Mouse (Mus musculus) myocyte (in vitro differentiated cells): ENCODE data around the gene Ubc. TPM values are rescaled to one million over a fixed set of nuclear protein-coding genes. Genes with fewer than 3 reads are reported as not detected.

Source experiments
- H3K27me3 ChIP-seq: one replicate; pipeline ENCODE4 v1.6.1; 2011; ENCODE audit not compliant: control insufficient read depth, insufficient read depth, insufficient read length
- H3K36me3 ChIP-seq: one replicate; pipeline ENCODE4 v1.6.1; 2011; ENCODE audit not compliant: control insufficient read depth, insufficient read depth
- H3K4me2 ChIP-seq: one replicate; pipeline ENCODE4 v1.6.1; 2011; ENCODE audit warnings: low read depth, control low read depth
- H3K4me3 ChIP-seq: one replicate; pipeline ENCODE4 v1.5.1; 2011; ENCODE audit warnings: mild to moderate bottlenecking, control low read depth, moderate library complexity
- H3K79me2 ChIP-seq: one replicate; pipeline ENCODE4 v1.6.1; 2011; ENCODE audit not compliant: control insufficient read depth, insufficient read depth
- H3ac ChIP-seq: one replicate; pipeline ENCODE4 v1.6.1; 2011; ENCODE audit not compliant: control insufficient read depth, insufficient read length
- CEBPB ChIP-seq: IDR thresholded peaks from 2 replicates; pipeline ENCODE4 v1.6.1; 2011; ENCODE audit warnings: mild to moderate bottlenecking, moderate library complexity; ENCODE audit not compliant: poor library complexity, insufficient read depth, severe bottlenecking
- E2F4 ChIP-seq: IDR thresholded peaks from one replicate; pipeline ENCODE4 v1.6.1; 2011; ENCODE audit warnings: mild to moderate bottlenecking, control low read depth, moderate library complexity; ENCODE audit not compliant: insufficient read depth
- MAX ChIP-seq: IDR thresholded peaks from one replicate; pipeline ENCODE4 v1.6.1; 2011; ENCODE audit warnings: low read depth, mild to moderate bottlenecking, control low read depth
- MYOD1 ChIP-seq, 3 experiments: IDR thresholded peaks; one replicate each; pipeline ENCODE4 v1.6.1; 2011; ENCODE audit warnings: control low read depth in 2 of 3, low read depth in 2 of 3, mild to moderate bottlenecking in 2 of 3, moderate library complexity in 1 of 3; ENCODE audit not compliant: insufficient read length in 2 of 3, control insufficient read depth in 1 of 3
- MYOG ChIP-seq, 3 experiments: IDR thresholded peaks; one replicate each; pipeline ENCODE4 v1.6.1; 2011; ENCODE audit warnings: control low read depth in 2 of 3, low read depth in 2 of 3, mild to moderate bottlenecking in 2 of 3; ENCODE audit not compliant: insufficient read length in 2 of 3, control insufficient read depth in 1 of 3, insufficient read depth in 1 of 3
- POLR2A ChIP-seq: IDR thresholded peaks from one replicate; pipeline ENCODE4 v1.6.1; 2011; ENCODE audit warnings: low read depth, mild to moderate bottlenecking, control low read depth, moderate library complexity; ENCODE audit not compliant: insufficient read length
- POLR2AphosphoS2 ChIP-seq: IDR thresholded peaks from one replicate; pipeline ENCODE4 v1.6.1; 2011; ENCODE audit warnings: low read depth, control low read depth; ENCODE audit not compliant: insufficient read length
- REST ChIP-seq: IDR thresholded peaks from one replicate; pipeline ENCODE4 v1.6.1; 2011; ENCODE audit warnings: mild to moderate bottlenecking, control low read depth, moderate library complexity; ENCODE audit not compliant: insufficient read depth, insufficient read length
- SRF ChIP-seq: IDR thresholded peaks from one replicate; pipeline ENCODE4 v1.6.1; 2011; ENCODE audit warnings: low read depth; ENCODE audit not compliant: control insufficient read depth, insufficient read length
- TCF12 ChIP-seq: IDR thresholded peaks from one replicate; pipeline ENCODE4 v1.6.1; 2011; ENCODE audit warnings: mild to moderate bottlenecking, control low read depth; ENCODE audit not compliant: poor library complexity, insufficient read depth, severe bottlenecking
- TCF3 ChIP-seq: IDR thresholded peaks from one replicate; pipeline ENCODE4 v1.6.1; 2011; ENCODE audit warnings: low read depth, control low read depth; ENCODE audit not compliant: insufficient read length
- USF1 ChIP-seq: IDR thresholded peaks from one replicate; pipeline ENCODE4 v1.6.1; 2011; ENCODE audit warnings: low read depth, mild to moderate bottlenecking, control low read depth, moderate library complexity
- polyA plus RNA-seq: library from polyadenylated mRNA; unstranded; fragments of >200 nt; fragmentation: generic; extraction: Trizol; gene quantifications from one replicate; pipeline ENCODE4 v1.2.1, GENCODE M21; 2012; ENCODE audit warnings: missing spikeins

Ubc gene
- polyA plus RNA-seq, 1 experiment = 878 TPM

DNA sequence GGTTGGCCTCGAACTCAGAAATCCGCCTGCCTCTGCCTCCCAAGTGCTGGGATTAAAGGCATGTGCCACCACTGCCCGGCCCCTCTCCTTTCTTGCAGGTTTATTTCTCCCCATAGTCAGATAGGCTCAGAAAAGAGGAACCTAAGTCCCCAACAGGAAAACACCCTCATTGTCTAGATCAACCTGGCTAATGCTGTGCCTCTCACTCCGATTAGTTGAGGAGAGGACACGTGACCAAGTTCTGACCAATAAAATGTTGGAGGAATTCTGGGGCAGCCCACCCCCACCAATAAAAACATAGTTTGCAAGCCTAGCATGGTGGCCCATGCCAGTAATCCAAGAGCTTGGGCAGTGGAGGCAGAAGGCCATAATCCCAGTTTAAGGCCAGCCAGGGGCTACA lies 38.1 kb downstream of the Ubc start:
- Histone ChIP-seq H3K36me3 (no peaks in the 10 kb centered on the region), H3ac (no peak overlapping the region), H3K27me3 (no peaks in the 10 kb centered on the region), H3K4me2 (no peak overlapping the region), H3K79me2 (no peaks in the 10 kb centered on the region), H3K4me3 (no peak overlapping the region)
- TF ChIP-seq REST (no peak), USF1 (no peak), SRF (no peak), TCF3 (no peak), POLR2AphosphoS2 (no peak), CEBPB (no peak), MYOG (IDR thresholded peaks at IDR 0.05; ENCODE audit: control insufficient read depth in 1 of 3, insufficient read depth in 1 of 3, insufficient read length in 2 of 3, low read depth in 2 of 3) (no peak), E2F4 (no peak), MAX (no peak), POLR2A (no peak), MYOD1 (IDR thresholded peaks at IDR 0.05; ENCODE audit: control insufficient read depth in 1 of 3, insufficient read length in 2 of 3, low read depth in 2 of 3) (no peak), TCF12 (no peak)

DNA sequence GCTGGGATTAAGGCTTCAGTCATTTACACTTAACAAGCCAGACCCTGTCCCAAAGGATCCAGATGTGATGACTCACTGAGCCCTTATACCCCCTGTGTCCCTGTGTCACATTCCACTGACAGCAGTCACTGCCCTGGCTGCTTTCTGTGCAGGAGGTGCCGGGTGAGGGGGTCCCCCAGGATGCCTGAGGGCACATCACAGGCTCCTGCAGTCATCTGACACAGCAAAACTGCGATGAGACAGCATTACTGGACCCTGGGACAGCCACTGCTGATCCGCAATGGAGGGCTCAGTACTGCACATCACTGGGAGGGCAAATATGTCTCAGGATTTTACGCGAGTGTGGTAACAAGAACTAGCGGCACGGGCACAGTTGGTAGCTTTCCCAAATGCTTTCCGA lies 38.9 kb downstream of the Ubc start:
- TF ChIP-seq USF1 (no peak), SRF (no peak), TCF3 (no peak), MYOD1 (IDR thresholded peaks at IDR 0.05; ENCODE audit: control insufficient read depth in 1 of 3, insufficient read length in 2 of 3, low read depth in 2 of 3) (no peak), E2F4 (no peak), MAX (no peak), TCF12 (no peak), CEBPB (no peak), POLR2A (no peak), REST (no peak), POLR2AphosphoS2 (no peak), MYOG (IDR thresholded peaks at IDR 0.05; ENCODE audit: control insufficient read depth in 1 of 3, insufficient read depth in 1 of 3, insufficient read length in 2 of 3, low read depth in 2 of 3) (no peak)
- Histone ChIP-seq H3K36me3 (no peaks in the 10 kb centered on the region), H3ac (no peak overlapping the region), H3K79me2 (no peaks in the 10 kb centered on the region), H3K27me3 (no peaks in the 10 kb centered on the region), H3K4me3 (no peak overlapping the region), H3K4me2 (no peak overlapping the region)

DNA sequence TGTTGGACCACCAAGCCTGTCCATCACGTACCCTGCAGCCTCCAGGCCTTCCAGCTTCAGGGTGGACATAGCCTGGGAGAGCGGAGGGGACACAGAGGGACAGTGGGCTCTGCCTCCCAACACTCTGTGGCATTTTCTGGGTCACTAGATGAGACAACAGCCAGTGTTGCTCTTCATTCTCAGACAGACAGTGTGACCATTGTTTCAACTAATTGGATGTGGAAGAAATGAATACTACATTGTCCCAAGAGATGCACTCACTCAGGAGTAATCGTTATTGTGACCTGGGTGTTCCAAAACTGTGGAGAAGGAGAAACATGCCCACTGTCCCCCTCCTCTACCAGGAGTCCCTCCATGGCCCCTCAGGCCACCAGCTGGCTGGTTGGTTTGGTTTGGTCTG lies 40.6 kb downstream of the Ubc start:
- no peak for TF ChIP-seq MYOG (IDR thresholded peaks at IDR 0.05; ENCODE audit: control insufficient read depth in 1 of 3, insufficient read depth in 1 of 3, insufficient read length in 2 of 3, low read depth in 2 of 3)
- no peak for TF ChIP-seq USF1
- TF ChIP-seq REST = no peak
- no peak for TF ChIP-seq MAX
- no peak for TF ChIP-seq CEBPB
- no peak for TF ChIP-seq POLR2A
- TF ChIP-seq TCF12 = no peak
- TF ChIP-seq POLR2AphosphoS2 = no peak
- TF ChIP-seq MYOD1 (IDR thresholded peaks at IDR 0.05; ENCODE audit: control insufficient read depth in 1 of 3, insufficient read length in 2 of 3, low read depth in 2 of 3) = no peak
- no peak for TF ChIP-seq E2F4
- TF ChIP-seq SRF = no peak
- Histone ChIP-seq H3K4me3 (no peak overlapping the region), H3K79me2 (no peaks in the 10 kb centered on the region), H3K36me3 (no peaks in the 10 kb centered on the region), H3K27me3 (no peaks in the 10 kb centered on the region), H3K4me2 (no peak overlapping the region), H3ac (no peak overlapping the region)

DNA sequence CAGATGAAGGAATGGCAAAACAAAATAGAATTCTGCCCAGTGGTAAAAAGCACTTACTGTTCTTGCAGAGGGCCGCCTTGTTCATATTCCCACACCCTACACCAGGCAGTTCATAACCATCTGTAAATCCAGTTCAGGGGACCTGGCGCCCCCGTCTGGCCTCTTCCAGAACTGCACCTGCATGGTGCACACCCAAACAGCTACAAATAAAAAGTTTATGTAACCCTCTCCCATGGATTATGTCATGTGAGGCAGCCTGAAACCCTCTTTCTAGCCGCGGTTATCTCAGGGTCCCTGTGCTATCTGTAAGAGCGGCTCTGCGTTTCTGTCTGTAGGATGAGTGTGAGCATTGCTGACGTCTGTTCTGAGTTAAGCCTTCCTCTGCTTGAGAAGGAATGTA lies 41.5 kb downstream of the Ubc start:
- no peaks in the 10 kb centered on the region for H3K79me2 ChIP-seq
- no peaks in the 10 kb centered on the region for H3K36me3 ChIP-seq
- TF ChIP-seq TCF3 (no peak), POLR2A (no peak), REST (no peak), MYOD1 (IDR thresholded peaks at IDR 0.05; ENCODE audit: control insufficient read depth in 1 of 3, insufficient read length in 2 of 3, low read depth in 2 of 3) (no peak), MYOG (IDR thresholded peaks at IDR 0.05; ENCODE audit: control insufficient read depth in 1 of 3, insufficient read depth in 1 of 3, insufficient read length in 2 of 3, low read depth in 2 of 3) (no peak), E2F4 (no peak), SRF (no peak), POLR2AphosphoS2 (no peak), CEBPB (no peak), MAX (no peak), USF1 (no peak)
- H3K4me3 ChIP-seq = no peak overlapping the region
- no peak overlapping the region for H3ac ChIP-seq
- H3K4me2 ChIP-seq = no peak overlapping the region
- H3K27me3 ChIP-seq = no peaks in the 10 kb centered on the region

DNA sequence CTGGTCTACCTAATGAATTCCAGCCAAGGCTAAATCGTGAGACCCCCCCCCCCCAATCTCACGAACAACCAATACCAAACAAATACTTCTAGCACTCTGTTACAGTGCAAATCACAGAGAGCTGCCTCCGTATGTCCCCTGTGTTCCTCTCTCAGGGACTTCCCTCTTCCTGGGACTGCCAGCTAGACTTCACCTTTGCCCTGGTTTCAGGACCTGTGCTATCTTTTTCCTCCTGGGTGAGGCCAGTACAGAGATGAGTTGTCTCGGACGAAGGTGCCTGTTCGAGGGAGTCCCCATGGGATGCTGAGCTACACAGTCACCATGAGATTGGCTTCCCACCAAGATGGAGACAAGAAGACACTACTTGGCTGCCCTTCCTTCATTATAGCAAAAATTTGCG lies 41.9 kb downstream of the Ubc start:
- no peaks in the 10 kb centered on the region for H3K36me3 ChIP-seq
- H3K79me2 ChIP-seq = no peaks in the 10 kb centered on the region
- no peak overlapping the region for H3K4me2 ChIP-seq
- no peak overlapping the region for H3ac ChIP-seq
- TF ChIP-seq CEBPB (no peak), MYOD1 (IDR thresholded peaks at IDR 0.05; ENCODE audit: control insufficient read depth in 1 of 3, insufficient read length in 2 of 3, low read depth in 2 of 3) (no peak), MYOG (IDR thresholded peaks at IDR 0.05; ENCODE audit: control insufficient read depth in 1 of 3, insufficient read depth in 1 of 3, insufficient read length in 2 of 3, low read depth in 2 of 3) (no peak), POLR2A (no peak), MAX (no peak), POLR2AphosphoS2 (no peak), TCF12 (no peak), SRF (no peak), TCF3 (no peak), USF1 (no peak), E2F4 (no peak), REST (no peak)
- no peaks in the 10 kb centered on the region for H3K27me3 ChIP-seq
- H3K4me3 ChIP-seq = no peak overlapping the region
